Mouse (Mus musculus) heart, adult 18-20 months (tissue): ENCODE measurements around the gene Tmem222. TPM values are rescaled to one million over a fixed set of nuclear protein-coding genes. Genes with fewer than 3 reads are reported as not detected.

ENCODE experiments used
- DNase-seq, 2 experiments: peaks; one replicate each; pipeline ENCODE4 v3.0.0; 2021 to 2022; ENCODE audit warnings: mixed read lengths in 1 of 2
- long read RNA-seq, 2 experiments: library from polyadenylated mRNA; stranded (forward); transcript quantifications; one replicate each; pipeline ENCODE4 v2.0.0; 2021
- total RNA-seq, 2 experiments: library from RNA; stranded (reverse); gene quantifications; 2 replicates each; pipeline ENCODE4 v1.2.3; 2021

Tmem222 gene
- 10 to 100 TPM; 32.7 to 34.6 TPM for total RNA-seq
- long read RNA-seq, experiment 1, transcript Tmem222-201 (6 exons, 1,484 nt) = major isoform, 48 of 53 reads
- long read RNA-seq, experiment 1, partial matches to known transcripts = 1 of 53 reads
- long read RNA-seq, experiment 1, other reads (novel, unspliced or antisense) = 3 of 53 reads
- long read RNA-seq, experiment 2, transcript Tmem222-201 (6 exons, 1,484 nt) = major isoform, 25 of 28 reads
- long read RNA-seq, experiment 2, partial matches to known transcripts = 0 of 28 reads
- long read RNA-seq, experiment 2, other reads (novel, unspliced or antisense) = 2 of 28 reads

DNA sequence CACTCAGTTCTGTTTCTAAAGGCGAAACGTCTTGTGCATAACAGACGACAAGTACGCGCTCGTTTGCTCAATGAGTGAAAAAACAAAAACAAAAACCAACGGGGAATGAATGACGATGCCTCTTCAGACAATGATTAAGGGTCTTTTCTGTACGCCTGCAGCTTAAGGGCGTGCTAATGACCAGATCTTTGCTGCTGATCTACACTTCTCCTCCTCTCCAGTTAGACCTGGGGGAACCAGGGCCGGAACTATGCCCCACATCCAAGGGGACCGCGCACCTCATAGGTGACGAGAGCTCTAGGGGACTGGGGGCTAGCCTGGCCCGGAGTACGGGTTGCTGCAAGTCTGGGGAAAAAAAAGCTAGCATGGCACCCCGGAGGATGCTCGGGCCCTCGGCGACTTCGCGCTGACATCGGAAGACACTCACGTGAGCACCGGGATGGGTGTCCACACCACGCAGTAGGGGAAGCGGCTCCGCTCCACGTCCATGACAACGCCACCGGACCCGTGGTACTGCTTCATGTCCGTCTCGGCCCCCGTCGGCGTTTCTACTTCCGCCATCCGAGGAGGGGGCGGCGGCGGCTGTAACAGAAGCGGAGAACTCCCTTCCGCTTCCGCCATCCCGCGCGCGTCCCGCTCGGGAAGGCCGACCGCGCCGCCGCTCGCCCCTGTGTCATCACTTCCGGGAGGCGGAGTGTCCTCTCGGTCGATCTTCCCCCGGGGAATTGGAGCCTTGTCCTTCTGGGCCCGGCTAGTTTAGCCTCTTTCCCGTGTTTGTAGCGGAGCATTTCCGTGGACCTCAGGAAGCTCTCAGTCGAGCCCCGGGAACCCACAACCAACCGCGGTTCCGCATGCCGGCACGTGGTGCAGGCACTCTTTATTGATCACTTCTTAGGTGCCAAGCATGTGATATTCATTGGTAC is at the start of gene Tmem222:
TSS of gene Tmem222 (minus strand) at position 689 of the 923 bp plus-strand sequence.
- DNase-seq = peak; percentile 97 to 98

DNA sequence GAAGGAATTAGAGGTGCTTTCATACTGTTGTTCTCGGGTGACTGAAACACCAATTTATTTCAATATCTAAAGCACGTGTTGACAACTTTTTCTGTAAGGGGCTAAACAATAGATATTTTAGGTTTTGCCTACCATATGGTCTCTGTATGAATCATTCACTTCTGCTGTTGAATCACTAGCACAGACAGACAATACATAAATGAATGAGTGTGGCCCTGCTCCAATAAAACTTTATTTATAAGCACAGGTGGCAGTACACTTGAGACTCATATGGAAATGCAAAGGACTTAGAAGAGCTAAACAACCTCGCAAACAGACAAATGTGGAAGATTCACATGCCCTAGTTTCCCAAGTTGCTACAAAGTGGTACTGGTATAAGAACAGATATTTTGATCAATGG is 42.1 kb upstream of the Tmem222 start:
- DNase-seq = no peak

DNA sequence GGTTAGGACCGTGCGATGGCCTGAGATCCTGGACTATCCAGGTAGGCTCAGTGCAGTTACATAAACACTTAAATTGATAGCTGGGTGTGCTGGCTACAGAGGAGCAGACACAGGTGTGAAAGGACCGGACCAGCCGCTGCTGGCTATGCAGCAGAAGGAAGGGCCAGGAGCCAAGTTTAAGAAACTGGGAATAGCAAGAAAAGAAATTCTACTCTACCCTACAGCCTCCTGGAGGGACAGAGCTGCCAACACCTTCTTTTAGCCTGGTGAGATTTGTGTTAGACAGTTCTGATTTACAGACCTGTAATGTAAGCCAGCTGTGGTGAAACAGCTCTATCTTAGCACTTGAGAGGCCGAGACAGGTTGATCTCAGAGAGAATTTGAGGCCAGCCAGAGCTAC is 38.4 kb upstream of the Tmem222 start:
- DNase-seq = no peak

DNA sequence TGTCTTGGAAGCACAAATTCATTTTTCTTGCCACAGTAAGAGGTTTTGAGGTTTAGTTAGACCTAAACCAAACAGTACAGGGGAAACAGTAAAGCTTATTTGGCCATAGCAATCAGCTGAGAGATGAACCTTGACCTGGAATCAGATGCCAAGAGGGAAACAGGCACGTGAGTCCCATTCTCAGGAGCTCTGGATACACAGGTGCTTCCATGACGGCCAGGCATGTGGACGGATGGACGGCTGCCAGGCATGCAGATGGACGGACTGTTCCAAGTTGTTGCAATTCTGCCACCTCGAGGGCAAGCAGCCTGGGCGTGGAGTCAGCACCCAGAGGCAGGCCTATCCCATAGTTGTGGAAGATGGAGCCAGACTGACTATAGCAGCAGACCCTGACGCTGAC is 37.3 kb upstream of the Tmem222 start:
- DNase-seq = peak; percentile 86 to 88

DNA sequence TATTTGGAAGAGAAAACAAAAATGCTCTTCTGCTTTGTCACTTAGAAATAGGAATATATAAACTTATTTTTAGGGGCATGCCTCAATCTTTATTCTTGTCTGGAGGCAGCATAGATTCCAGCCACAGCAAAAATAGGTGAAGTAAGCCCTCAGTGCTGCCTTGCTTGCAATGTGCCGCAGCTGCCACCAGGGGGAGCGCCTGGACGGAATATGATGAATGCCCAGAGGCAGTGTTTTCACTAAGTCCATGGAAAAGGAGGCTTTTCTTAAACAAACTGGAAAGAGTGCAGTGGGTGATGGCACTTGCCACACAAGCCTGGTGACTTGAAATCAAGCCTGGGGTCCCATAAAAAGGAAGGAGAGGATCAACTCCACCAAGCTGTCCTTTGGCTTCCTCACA is 32.4 kb upstream of the Tmem222 start:
- DNase-seq = peak; percentile 80 to 97

DNA sequence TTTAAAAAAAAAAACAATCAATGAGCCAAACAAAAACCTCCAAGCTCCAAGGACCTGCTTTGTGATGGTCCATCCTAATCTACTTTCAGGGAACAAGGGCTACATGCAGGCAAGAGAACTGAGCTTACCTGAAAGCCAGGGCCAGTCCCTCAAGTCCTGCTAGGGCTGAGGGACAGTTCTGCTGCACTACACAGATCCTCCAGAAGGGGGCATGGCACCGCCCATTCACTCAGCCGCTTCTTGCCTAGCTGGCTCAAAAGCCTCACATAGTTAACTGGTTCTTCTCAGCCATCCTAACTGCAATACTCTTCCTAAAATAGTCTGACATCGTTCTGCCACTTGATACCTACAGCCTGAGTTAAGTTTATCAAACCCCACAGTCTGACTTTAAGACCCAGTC is 29.7 kb upstream of the Tmem222 start:
- DNase-seq = peak; percentile 48 to 74

DNA sequence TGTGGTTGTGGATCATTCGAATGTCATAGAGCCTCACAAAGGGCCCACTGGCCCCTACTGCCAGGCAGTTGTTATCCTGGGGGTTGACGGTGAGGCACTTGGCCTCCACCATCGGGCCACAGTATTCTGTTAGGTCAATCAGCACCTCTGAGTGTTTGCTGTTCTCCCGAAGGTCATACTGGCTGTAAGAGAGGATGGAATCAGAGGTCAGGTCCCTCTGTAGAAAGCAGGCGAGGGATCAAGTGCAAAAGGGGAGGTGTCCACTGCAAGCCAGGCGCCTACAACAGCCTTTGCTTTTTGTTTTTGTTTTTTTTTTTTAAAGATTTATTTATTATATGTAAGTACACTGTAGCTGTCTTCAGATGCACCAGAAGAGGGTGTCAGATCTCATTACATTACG is 28.2 kb upstream of the Tmem222 start:
- no peak for DNase-seq

DNA sequence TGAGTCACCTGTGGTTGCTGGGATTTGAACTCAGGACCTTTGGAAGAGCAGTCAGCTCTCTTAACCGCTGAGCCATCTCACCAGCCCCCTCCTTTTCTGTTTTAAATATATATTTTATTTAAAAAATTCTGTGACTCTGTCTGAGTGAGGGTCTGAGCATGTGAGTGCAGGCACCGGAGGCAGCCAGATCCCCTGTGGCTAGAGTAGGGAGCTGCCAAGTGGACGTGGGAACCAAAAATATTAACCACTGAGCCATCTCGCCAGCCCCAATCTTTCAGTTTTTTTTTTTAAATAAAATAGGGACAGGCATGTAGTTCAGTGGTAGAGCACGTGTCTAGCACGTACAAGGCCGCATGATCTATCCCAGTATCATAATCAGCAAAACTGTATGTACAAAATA is 27.2 kb upstream of the Tmem222 start:
- no peak for DNase-seq

DNA sequence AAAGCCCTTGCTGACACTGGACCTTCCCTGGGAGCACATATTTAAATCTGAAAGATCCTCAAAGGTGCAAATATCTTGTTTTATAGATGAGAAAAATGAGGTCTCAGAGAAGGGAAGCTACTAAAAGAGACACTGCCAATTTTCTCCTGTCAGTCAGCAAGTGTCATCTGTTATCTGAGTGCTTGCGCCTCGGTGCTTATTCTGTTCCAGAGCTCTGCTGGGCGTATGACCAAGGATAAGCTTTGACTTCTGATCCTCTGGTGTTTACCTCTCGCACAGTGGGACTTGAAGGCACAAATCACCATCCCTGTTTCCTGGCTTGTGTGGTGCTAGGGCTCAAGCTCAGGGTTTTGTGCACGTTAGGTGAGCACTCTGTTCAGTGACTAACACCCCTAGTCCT is 25.1 kb upstream of the Tmem222 start:
- peak in 1 of 2 experiments; percentile 38 for DNase-seq

DNA sequence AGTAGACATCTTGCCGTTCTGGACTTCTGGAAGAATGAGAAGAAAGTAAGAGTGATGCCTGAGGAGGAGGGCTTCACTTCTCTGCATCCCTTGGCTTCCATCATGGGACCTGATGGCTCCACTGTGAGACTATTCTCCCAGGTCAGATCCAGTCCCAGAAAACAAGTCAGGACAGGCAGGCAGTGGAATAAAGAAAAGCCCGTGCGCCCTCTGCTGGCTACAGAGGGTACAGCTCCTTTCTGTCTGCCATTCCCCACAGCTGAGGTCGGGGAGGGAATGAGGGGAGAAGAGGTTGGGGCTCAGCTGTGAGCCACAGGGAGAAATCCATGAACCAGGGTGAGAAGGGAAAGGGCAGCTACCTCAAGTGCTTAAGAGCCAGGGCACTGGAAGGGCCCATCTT is 24.2 kb upstream of the Tmem222 start:
- DNase-seq = peak; percentile 52 to 86

DNA sequence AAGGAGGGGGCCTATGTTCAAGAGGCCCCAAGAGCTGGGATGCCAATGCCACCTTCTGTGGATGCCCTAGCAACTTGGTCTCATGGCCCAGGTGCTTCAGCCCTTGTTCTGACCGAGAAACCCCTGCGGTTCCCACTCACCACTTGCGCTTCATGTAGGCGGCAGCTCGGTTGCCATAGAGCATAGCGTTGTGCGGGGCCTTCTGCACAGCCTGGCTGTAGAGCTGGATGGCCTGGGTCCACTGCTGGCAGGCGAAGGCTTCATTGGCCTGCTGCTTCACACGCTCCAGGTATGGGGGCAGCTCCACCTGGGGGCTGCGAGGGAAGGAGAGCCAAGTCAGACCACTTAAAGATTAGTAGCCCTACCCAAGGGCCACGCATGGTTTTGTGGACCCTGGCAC is 22.8 kb upstream of the Tmem222 start:
- DNase-seq = no peak

DNA sequence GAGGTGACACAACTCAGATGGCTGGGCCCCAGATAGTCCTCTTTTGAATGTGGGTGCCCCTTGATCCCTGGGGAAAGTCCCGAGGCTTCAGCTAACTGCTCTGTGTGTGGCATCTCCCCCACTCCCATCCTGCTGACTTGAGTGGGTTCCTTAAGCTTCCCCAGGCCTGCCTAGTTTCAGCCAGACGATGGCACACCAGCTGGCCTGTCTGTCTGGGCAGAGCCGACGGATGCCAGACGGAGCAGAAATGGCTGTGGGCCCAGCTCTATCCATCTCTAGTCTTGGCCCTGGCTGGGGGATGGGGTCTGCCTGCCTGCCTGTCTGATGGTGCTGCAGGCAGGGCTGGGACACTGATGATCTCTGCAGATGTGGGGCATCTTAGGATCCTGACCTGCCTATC is 22.1 kb upstream of the Tmem222 start:
- no peak for DNase-seq

DNA sequence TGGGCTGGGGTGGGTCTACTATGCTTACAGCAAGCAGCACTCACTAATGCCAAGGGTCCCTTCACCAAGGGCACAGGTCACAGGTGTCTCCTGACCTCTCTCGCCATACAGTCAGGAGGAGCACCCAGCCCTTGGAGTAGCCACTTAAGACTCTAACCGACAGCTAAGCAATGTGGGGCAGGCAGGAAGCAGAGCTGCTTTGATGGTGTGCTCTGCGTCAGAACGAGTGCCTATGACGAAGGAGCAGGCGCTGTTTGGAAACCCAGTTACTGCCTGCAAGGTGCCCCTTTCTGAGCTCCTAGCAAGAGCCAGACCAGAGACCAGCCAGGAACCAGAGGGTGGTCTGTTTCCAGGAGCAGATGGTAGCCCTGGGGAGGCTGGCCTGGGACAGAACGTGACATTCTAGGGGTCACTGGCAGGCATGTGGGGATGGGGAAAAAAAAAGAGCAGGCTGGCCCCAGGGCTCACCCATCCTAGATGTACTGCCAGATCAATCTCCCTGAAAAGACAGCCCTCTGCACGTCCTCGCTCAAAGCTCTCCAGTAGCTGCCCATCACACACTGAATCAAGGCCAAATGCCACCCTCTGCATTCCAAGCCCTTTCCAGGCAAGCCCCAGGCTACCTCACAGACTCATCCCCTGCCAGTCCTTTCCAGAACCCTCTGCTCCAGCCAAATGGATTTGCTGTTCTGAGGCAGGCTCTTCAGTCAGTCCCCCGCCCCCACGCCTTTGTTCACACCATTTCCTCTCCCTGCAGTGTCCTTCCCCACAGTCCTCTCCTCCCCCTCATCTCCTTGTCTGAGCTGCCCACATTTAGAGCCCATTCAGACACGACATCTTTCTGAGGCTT is 21.1 kb upstream of the Tmem222 start:
- DNase-seq = peak in 1 of 2 experiments; percentile 42

DNA sequence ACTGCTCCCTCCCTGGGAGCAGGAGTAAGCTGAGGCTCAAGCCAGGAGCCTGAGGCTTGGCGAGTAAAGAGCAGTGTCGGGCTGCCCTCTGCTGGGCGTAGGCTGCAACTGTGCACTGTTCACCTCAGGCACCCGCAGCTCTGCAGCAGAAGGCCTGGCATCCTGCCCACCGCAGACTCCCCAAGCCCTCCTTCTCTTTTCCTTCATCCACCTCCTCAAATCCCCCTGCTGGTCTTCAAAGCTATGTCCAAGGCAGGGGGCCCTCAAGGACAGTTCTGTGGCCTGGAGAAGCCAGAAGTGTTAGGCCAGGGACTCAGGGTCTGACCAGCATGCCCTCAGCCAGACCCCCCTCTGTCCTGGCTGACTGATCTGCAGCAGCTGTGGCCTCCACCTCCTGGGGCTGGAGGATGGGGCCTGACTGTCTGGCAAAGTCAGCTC is 20.2 kb upstream of the Tmem222 start:
- DNase-seq = peak; percentile 81 to 87

DNA sequence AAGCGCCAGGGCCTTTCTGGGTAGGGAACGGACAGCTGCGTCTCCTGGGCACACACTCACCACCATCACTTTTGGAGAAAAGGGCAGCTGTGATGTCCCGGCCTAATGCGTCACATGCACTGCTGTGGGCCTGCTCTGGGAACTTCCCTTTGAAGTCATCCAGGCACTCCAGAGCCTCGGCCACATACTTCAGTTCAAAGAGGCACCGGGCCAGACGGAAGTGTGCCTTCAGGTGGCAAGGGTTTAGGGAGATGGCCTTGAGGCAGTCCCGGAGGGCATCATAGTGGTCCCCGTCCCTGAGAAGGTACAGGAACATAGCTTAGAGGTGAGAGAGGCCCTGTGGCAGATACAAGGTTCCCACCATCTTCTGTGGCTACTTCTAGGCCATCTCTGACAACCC is 19.8 kb upstream of the Tmem222 start:
- no peak for DNase-seq

DNA sequence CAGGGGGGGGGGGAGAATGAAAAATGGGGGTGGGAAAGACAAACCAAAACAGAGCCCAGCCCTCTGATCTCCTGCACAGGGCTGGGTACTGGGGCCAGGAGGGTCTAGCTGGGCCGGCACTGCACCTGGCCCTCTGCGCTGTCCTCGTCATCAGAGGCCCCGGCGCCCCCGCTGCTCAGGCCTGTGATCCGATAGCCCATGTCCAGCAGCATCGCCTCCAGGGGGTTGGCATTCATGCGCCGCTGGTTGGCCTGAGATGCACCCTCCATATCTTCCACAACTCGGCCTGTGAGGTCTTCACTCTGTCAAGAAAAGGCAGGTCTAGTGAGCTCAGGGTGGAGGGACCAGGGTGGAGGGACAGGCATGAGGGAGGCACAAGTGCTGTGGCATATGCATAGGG is 16.5 kb upstream of the Tmem222 start:
- no peak for DNase-seq

DNA sequence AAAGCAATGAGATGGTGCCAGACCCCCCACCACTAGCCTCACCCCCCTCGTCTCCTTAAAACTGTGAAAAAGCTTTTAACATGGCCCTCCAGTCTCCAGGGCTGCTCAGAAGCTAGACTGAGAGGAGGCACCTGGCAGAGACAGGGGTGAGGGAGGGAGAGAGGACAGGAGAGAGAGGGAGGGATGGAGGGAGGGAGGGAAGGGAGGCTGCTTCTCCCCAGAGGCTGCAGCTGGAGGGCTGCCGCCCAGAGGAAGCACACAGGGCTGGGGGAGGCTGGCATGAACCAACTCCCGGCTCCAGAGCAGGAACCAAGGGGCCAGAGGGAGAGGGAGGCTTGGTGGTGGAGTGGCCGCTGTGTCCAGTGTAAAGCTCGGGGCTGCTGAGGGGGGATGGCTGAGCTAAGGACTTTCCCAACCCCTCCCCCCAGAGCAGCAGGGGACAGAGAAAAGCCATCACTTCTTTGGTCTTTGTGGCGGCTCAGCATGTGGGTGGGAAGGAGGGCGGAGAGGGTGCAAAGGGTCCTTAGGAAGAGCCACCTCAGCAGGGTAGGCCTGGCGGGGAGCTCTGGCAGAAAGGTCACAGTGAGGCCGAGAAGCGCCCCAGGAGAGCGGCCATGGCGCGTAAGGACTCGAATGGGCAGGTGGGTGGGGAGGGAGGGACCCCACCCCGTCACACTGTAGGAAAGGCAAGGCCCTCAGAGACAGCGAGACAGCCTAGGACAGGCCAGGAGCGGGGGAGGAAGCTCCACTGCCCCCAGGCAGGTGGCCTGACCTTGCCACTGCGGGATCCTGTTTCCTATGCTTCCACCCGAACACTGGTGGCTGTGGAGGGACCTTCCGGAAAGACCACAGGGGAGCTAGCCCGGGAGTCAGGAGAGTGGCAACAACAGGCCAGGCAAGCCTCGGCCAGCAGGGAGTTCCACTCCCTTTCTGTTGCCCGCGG is 15.6 kb upstream of the Tmem222 start:
- DNase-seq = no peak

DNA sequence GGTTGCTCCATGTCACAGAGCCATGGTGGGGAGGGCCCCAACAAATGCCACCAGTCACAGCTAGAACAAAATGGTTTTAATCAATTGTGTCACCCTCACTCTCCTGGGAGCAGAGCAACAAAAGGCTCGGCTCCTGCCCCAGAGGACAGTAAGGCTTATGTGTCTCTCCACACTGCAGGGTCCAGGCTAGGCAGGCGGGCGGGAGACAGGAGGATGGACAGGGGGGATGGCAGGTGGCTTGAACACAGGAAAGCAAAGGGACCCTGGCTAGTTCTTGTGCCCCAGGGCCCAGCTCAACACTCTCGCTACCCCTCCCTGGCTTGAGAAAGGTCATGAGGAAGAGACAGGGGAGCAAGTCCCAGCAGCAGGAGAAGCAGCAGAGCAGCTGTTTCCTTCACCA is 14.8 kb upstream of the Tmem222 start:
- DNase-seq = no peak

DNA sequence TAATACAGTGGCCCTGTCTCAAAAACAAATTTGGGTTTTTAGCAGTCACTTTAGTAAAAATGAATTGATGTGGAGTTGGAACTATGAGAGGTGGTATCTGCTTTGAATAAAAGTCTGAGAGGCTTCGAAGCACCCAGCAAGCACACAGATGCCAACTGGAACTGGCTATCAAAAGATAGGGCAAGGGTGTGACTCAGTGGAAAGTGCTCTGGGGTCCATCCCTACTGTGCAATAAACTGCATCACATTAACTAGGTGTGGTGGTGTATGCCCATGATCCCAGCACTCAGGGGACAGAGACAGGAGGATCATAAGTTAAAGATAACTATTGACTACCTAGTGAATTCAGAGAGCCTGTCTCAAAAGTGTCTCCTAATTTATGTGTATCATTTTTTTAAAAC is 13.7 kb upstream of the Tmem222 start:
- no peak for DNase-seq

DNA sequence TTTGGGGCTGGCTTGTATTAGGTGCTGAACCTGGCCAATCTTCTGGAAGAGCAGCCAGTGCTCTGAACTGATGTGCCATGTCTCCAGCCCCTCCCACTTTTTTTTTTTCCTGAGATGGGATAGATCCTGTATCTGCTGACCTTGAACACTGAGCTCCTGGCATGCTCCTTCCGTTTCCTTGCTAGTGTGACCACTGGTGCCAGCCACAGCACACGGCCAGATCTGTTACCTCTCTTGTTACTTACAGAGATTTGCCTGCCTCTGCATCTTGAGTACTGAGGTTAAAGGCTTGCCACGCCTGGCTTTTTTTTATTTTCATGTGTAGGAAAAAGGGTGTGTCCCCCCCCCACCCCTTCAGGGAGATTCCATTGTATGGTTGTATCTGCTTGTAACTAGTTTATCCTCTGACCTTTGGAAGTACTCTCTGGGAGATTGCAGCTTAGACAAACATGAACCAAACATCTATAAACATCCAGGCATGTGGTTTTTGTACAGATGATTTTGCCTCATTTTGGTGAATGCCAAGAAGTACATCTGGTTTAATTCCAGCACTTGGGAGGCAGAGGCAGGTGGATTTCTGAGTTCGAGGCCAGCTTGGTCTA is 9.0 kb upstream of the Tmem222 start:
- DNase-seq = no peak

DNA sequence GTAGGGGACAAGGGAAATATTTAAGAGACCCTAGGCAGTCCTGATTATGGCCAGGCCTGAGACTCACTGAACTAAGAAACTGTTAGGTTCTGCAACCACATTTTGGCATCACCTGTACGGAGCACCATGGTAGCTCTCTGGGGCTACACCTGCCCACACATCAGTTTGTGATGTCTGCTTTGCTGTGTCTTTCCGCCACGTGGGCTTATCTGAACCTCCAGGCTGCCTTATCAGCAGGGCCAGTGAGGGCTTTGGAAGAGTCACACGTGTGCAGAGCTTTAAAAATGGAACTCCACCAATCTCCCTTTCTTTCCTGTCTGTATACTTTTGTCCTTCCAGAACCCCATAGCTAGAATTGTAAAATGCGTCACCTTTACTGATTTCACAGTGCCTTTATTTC is 8.4 kb upstream of the Tmem222 start:
- DNase-seq = no peak
